Mouse (Mus musculus): ENCODE results near the gene Rtl6. TPM values are rescaled to one million over a fixed set of nuclear protein-coding genes. Genes with fewer than 3 reads are reported as not detected.

The Rtl6 gene
- polyA plus RNA-seq, 1 experiment from 2014 or later = 3.5 TPM

GRCm38 (mm10) chr15:84549291-84549797 lies 8.3 kb downstream of the Rtl6 start:
- Histone ChIP-seq H3K27ac (replicated peaks) (no peak overlapping the region), H3K9ac (ENCODE audit: low read length) (no peak overlapping the region), H3K4me2 (replicated peaks; ENCODE audit: low read depth) (no peak overlapping the region), H3K36me3 (ENCODE audit: control insufficient read depth, insufficient read depth, low read length) (no peaks in the 10 kb centered on the region), H3K4me1 (replicated peaks; ENCODE audit: control insufficient read depth, insufficient read depth) (no peaks in the 10 kb centered on the region), H3K9me3 (ENCODE audit: control insufficient read depth, low read length) (no peaks in the 10 kb centered on the region), H3K4me3 (ENCODE audit: low read depth, low read length) (no peak overlapping the region), H3K27me3 (ENCODE audit: control insufficient read depth, insufficient read depth, low read length) (no peaks in the 10 kb centered on the region)
- WGBS = 78% methylated on average over 6 of the region's 6 CpGs
- no peak for TF ChIP-seq CTCF (IDR thresholded peaks at IDR 0.05; ENCODE audit: low read depth)
- no peak for TF ChIP-seq EP300 (optimal IDR thresholded peaks at IDR 0.05)
- ATAC-seq (ENCODE audit: low FRiP score, low TSS enrichment) (no peak), DNase-seq (ENCODE audit: low spot score) (no peak)

GRCm38 (mm10) chr15:84546028-84546427 lies 11.6 kb downstream of the Rtl6 start:
- no peaks in the 10 kb centered on the region for H3K27me3 ChIP-seq (ENCODE audit: control insufficient read depth, insufficient read depth, low read length)
- TF ChIP-seq CTCF (IDR thresholded peaks at IDR 0.05; ENCODE audit: low read depth) (no peak), EP300 (optimal IDR thresholded peaks at IDR 0.05) (no peak)
- 85% methylated on average over 3 of the region's 3 CpGs for WGBS

GRCm38 (mm10) chr15:84541175-84541574 lies 16.4 kb downstream of the Rtl6 start:
- Histone ChIP-seq H3K4me3 (ENCODE audit: low read depth, low read length) (no peak overlapping the region), H3K9ac (ENCODE audit: low read length) (no peak overlapping the region), H3K27ac (replicated peaks) (no peak overlapping the region), H3K36me3 (ENCODE audit: control insufficient read depth, insufficient read depth, low read length) (no peaks in the 10 kb centered on the region), H3K27me3 (ENCODE audit: control insufficient read depth, insufficient read depth, low read length) (no peaks in the 10 kb centered on the region), H3K4me1 (replicated peaks; ENCODE audit: control insufficient read depth, insufficient read depth) (no peaks in the 10 kb centered on the region), H3K4me2 (replicated peaks; ENCODE audit: low read depth) (no peak overlapping the region), H3K9me3 (ENCODE audit: control insufficient read depth, low read length) (no peaks in the 10 kb centered on the region)
- DNase-seq (ENCODE audit: low spot score) (no peak), ATAC-seq (ENCODE audit: low FRiP score, low TSS enrichment) (no peak)
- WGBS = 41% methylated on average over 5 of the region's 5 CpGs
- TF ChIP-seq EP300 (optimal IDR thresholded peaks at IDR 0.05) (no peak), CTCF (IDR thresholded peaks at IDR 0.05; ENCODE audit: low read depth) (no peak)

More at GRCm38 (mm10) chr15:84546028-84546427, 11.6 kb downstream of the Rtl6 start:
- Histone ChIP-seq H3K9me3 (ENCODE audit: control insufficient read depth, low read length) (no peaks in the 10 kb centered on the region), H3K9ac (ENCODE audit: low read length) (no peak overlapping the region), H3K4me3 (ENCODE audit: low read depth, low read length) (no peak overlapping the region), H3K36me3 (ENCODE audit: control insufficient read depth, insufficient read depth, low read length) (no peaks in the 10 kb centered on the region), H3K27ac (replicated peaks) (no peak overlapping the region), H3K4me1 (replicated peaks; ENCODE audit: control insufficient read depth, insufficient read depth) (no peaks in the 10 kb centered on the region), H3K4me2 (replicated peaks; ENCODE audit: low read depth) (no peak overlapping the region)
- DNase-seq (ENCODE audit: low spot score) (no peak), ATAC-seq (ENCODE audit: low FRiP score, low TSS enrichment) (no peak)

GRCm38 (mm10) chr15:84538974-84539588 lies 18.5 kb downstream of the Rtl6 start:
- TF ChIP-seq CTCF (IDR thresholded peaks at IDR 0.05; ENCODE audit: low read depth) = no peak
- TF ChIP-seq EP300 (optimal IDR thresholded peaks at IDR 0.05) = no peak
- no peak overlapping the region for H3K27ac ChIP-seq (replicated peaks)
- H3K4me3 ChIP-seq (ENCODE audit: low read depth, low read length) = no peak overlapping the region
- no peaks in the 10 kb centered on the region for H3K27me3 ChIP-seq (ENCODE audit: control insufficient read depth, insufficient read depth, low read length)
- H3K36me3 ChIP-seq (ENCODE audit: control insufficient read depth, insufficient read depth, low read length) = no peaks in the 10 kb centered on the region
- peak; percentile 74 for DNase-seq (ENCODE audit: low spot score)
- ATAC-seq (ENCODE audit: low FRiP score, low TSS enrichment) = peak; percentile 56
- H3K9ac ChIP-seq (ENCODE audit: low read length) = no peak overlapping the region
- 54% methylated on average over 15 of the region's 15 CpGs for WGBS
- H3K4me2 ChIP-seq (replicated peaks; ENCODE audit: low read depth) = 0 out of 2 replicates have a peak overlapping the region, but pooled peaks have one; percentile 20
- no peaks in the 10 kb centered on the region for H3K9me3 ChIP-seq (ENCODE audit: control insufficient read depth, low read length)
- H3K4me1 ChIP-seq (replicated peaks; ENCODE audit: control insufficient read depth, insufficient read depth) = no peaks in the 10 kb centered on the region

GRCm38 (mm10) chr15:84537117-84537516 lies 20.5 kb downstream of the Rtl6 start:
- ATAC-seq (ENCODE audit: low FRiP score, low TSS enrichment) = no peak
- Histone ChIP-seq H3K27me3 (ENCODE audit: control insufficient read depth, insufficient read depth, low read length) (no peaks in the 10 kb centered on the region), H3K4me1 (replicated peaks; ENCODE audit: control insufficient read depth, insufficient read depth) (no peaks in the 10 kb centered on the region), H3K4me2 (replicated peaks; ENCODE audit: low read depth) (no peak overlapping the region), H3K9ac (ENCODE audit: low read length) (no peak overlapping the region), H3K27ac (replicated peaks) (no peak overlapping the region), H3K36me3 (ENCODE audit: control insufficient read depth, insufficient read depth, low read length) (no peaks in the 10 kb centered on the region), H3K9me3 (ENCODE audit: control insufficient read depth, low read length) (no peaks in the 10 kb centered on the region), H3K4me3 (ENCODE audit: low read depth, low read length) (no peak overlapping the region)
- no peak for DNase-seq (ENCODE audit: low spot score)
- 90% methylated on average over 10 of the region's 10 CpGs for WGBS
- TF ChIP-seq EP300 (optimal IDR thresholded peaks at IDR 0.05) (no peak), CTCF (IDR thresholded peaks at IDR 0.05; ENCODE audit: low read depth) (no peak)

GRCm38 (mm10) chr15:84536611-84537010 lies 21.0 kb downstream of the Rtl6 start:
- Histone ChIP-seq H3K27ac (replicated peaks) (no peak overlapping the region), H3K36me3 (ENCODE audit: control insufficient read depth, insufficient read depth, low read length) (no peaks in the 10 kb centered on the region), H3K27me3 (ENCODE audit: control insufficient read depth, insufficient read depth, low read length) (no peaks in the 10 kb centered on the region), H3K9me3 (ENCODE audit: control insufficient read depth, low read length) (no peaks in the 10 kb centered on the region), H3K9ac (ENCODE audit: low read length) (no peak overlapping the region), H3K4me2 (replicated peaks; ENCODE audit: low read depth) (no peak overlapping the region), H3K4me1 (replicated peaks; ENCODE audit: control insufficient read depth, insufficient read depth) (no peaks in the 10 kb centered on the region), H3K4me3 (ENCODE audit: low read depth, low read length) (no peak overlapping the region)
- TF ChIP-seq EP300 (optimal IDR thresholded peaks at IDR 0.05) (no peak), CTCF (IDR thresholded peaks at IDR 0.05; ENCODE audit: low read depth) (no peak)
- 87% methylated on average over 9 of the region's 9 CpGs for WGBS
- ATAC-seq (ENCODE audit: low FRiP score, low TSS enrichment) (no peak), DNase-seq (ENCODE audit: low spot score) (no peak)

Data from stomach, postnatal 0 days (tissue).